ENCODE assay signal across 24 mouse cellular contexts in genomic region chr4:135419996-135420395, GRCm38 (mm10). TPM values are rescaled to one million over a fixed set of nuclear protein-coding genes. Genes with fewer than 3 reads are reported as not detected.
DNase-seq lines count a peak whose midpoint lies in the region; TF ChIP-seq lines count a peak whose summit lies in the region.
"Had no signal": no experiment of that assay in that cellular context is flagged by ENCODE, and none has a peak within 500 bp of the region (broad histone marks: within the 10 kb centered on the region; RNA-seq: fewer than 3 reads in every experiment).

No protein-coding gene starts in this region.

- DNase-seq in cerebellum, adult 9-10 months = peak; percentile 13
- DNase-seq in cerebellum, adult 11-12 months = no peak
- DNase-seq in ES-E14 (ENCODE audit: low read depth, low spot score) = peak; percentile 80
- peak; percentile 32 for DNase-seq in yolk sac, embryonic 10.5 days (ENCODE audit: low spot score)
- no peak for DNase-seq in urinary bladder, postnatal 10 days (ENCODE audit: low spot score)
- DNase-seq in adrenal gland, postnatal 14 days = no peak
- DNase-seq: adrenal gland, adult 8-10 months; adrenal gland, postnatal 36 days; cerebellum, adult 2 months; cerebellum, postnatal 10 days; cerebellum, postnatal 36 days; embryo, embryonic 11 days; gastrocnemius, adult 2 months; gastrocnemius, postnatal 14 days; heart, adult 11 months had no signal

- H3K9me3 ChIP-seq in E14TG2a.4 (ENCODE audit: low read length) (no peaks in the 10 kb centered on the region), ES-E14 (ENCODE audit: control insufficient read depth, insufficient read depth, low read depth, low read length) (no peaks in the 10 kb centered on the region)
- H3K9me3 ChIP-seq: forebrain, embryonic 10.5 days; forebrain, embryonic 13.5 days; G1E; hindbrain, embryonic 12.5 days; intestine, embryonic 15.5 days had no signal

- no peaks in the 10 kb centered on the region for H3K27me3 ChIP-seq in E14TG2a.4 (ENCODE audit: insufficient read depth, low read length)
- H3K27me3 ChIP-seq: forebrain, embryonic 13.5 days; hindbrain, embryonic 12.5 days; intestine, embryonic 15.5 days; Patski had no signal

- peak overlapping the region; percentile 88 for H3K9ac ChIP-seq in ES-E14 (ENCODE audit: insufficient read depth, low read depth, low read length, poor library complexity, severe bottlenecking)
- H3K9ac ChIP-seq: forebrain, embryonic 13.5 days; hindbrain, embryonic 12.5 days; intestine, embryonic 15.5 days had no signal

- peak overlapping the region; percentile 81 for H3K4me3 ChIP-seq in E14TG2a.4 (replicated peaks; ENCODE audit: low read length)
- H3K4me3 ChIP-seq in ES-E14 (ENCODE audit: insufficient read depth in 1 of 2, low read depth in 1 of 2, low read length in 2 of 2, poor library complexity in 1 of 2, severe bottlenecking in 1 of 2) = peak overlapping the region; percentile 63 to 78
- H3K4me3 ChIP-seq: forebrain, embryonic 10.5 days; forebrain, embryonic 13.5 days; gastrocnemius, adult 2 months; hindbrain, embryonic 12.5 days; intestine, embryonic 15.5 days had no signal

- peak overlapping the region; percentile 70; the same call in 1 of the 2 replicates for H3K27ac ChIP-seq in ES-E14 (ENCODE audit: insufficient read depth, low read depth, low read length, poor library complexity, severe bottlenecking)
- H3K27ac ChIP-seq: forebrain, embryonic 10.5 days; forebrain, embryonic 13.5 days; gastrocnemius, adult 2 months; hindbrain, embryonic 12.5 days; intestine, embryonic 15.5 days had no signal

- H3K4me1 ChIP-seq in E14TG2a.4 (replicated peaks; ENCODE audit: low read depth, low read length) = peaks cover 83% of the 10 kb centered on the region
- peaks cover 0 to 8% of the 10 kb centered on the region in 2 experiments; a peak in 1 of 4 replicates for H3K4me1 ChIP-seq in ES-E14 (ENCODE audit: control insufficient read depth in 2 of 2, insufficient read depth in 2 of 2, low read length in 2 of 2, poor library complexity in 1 of 2)
- H3K4me1 ChIP-seq: forebrain, embryonic 10.5 days; forebrain, embryonic 13.5 days; hindbrain, embryonic 12.5 days; intestine, embryonic 15.5 days had no signal

- H3K36me3 ChIP-seq in E14TG2a.4 (ENCODE audit: insufficient read depth, low read length) = peaks cover 77% of the 10 kb centered on the region
- peaks cover 29% of the 10 kb centered on the region for H3K36me3 ChIP-seq in ES-E14 (ENCODE audit: control insufficient read depth, insufficient read depth, low read length, poor library complexity, severe bottlenecking)

- no peak for TF ChIP-seq CTCF in E14TG2a.4 (conservative IDR thresholded peaks at IDR 0.05; ENCODE audit: low read length)

- in situ Hi-C loops in ES-E14 (cut with MboI; ENCODE audit: low sequenced_read_pairs in 2 of 2, unreplicated experiment in 2 of 2) = no loop called here

TF ChIP-seq in ES-E14, 5 proteins besides CTCF, POLR2A, EP300 and RAD21:
- no peak for TF ChIP-seq ZC3H11A (IDR thresholded peaks at IDR 0.05; ENCODE audit: borderline replicate concordance, low read depth, low read length)
- TF ChIP-seq CHD2 (IDR thresholded peaks at IDR 0.05; ENCODE audit: low read depth, low read length) = no peak
- no peak for TF ChIP-seq MAFK (IDR thresholded peaks at IDR 0.05; ENCODE audit: insufficient read depth, low read depth, low read length)
- TF ChIP-seq HCFC1 (IDR thresholded peaks at IDR 0.05; ENCODE audit: borderline replicate concordance, insufficient read depth, low read length) = no peak
- no peak for TF ChIP-seq ZNF384 (IDR thresholded peaks at IDR 0.05; ENCODE audit: low read depth, low read length)

RNA-seq across cellular contexts. Expression of gene Rcan3, which starts 13.7 kb away (rescaled TPM):
- total RNA-seq in ES-E14 (2012; rRNA removed) = 11.2 and 14.6 TPM in 2 replicates
- 15.8 and 16.4 TPM in 2 replicates for total RNA-seq in adrenal gland, postnatal 14 days (2021)

RNA-seq across cellular contexts. Expression of gene Ncmap, which starts 22.0 kb away (rescaled TPM):
- 1.2 and 1.6 TPM in 2 replicates for total RNA-seq in ES-E14 (2012; rRNA removed)
- total RNA-seq in adrenal gland, postnatal 14 days (2021) = 1.2 TPM in 1 of 2 replicates, not detected in the other
- total RNA-seq: adrenal gland, postnatal 36 days; G1E; heart, adult 8-10 months; hematopoietic stem cell, adult 5-6 weeks had no signal

Comparison
In these comparisons a context has a peak if more than half of its experiments do, and no peak if none do; other contexts are left out.
1. DNase-seq: peak in cerebellum, adult 9-10 months (single experiment), ES-E14 (single experiment) and yolk sac, embryonic 10.5 days (single experiment); none in cerebellum, adult 11-12 months (single experiment), urinary bladder, postnatal 10 days (single experiment) and adrenal gland, postnatal 14 days (single experiment).